Mouse (Mus musculus) bone marrow, adult 2 months (tissue): ENCODE measurements around the gene Serp2.

Experiments
- CTCF ChIP-seq: fragments of 200-500 bp; IDR thresholded peaks from 2 replicates; pipeline ENCODE4 v1.5.1; 2011; ENCODE audit warnings: low read length, control low read depth; ENCODE audit not compliant: control insufficient read depth, insufficient read depth
- POLR2A ChIP-seq: fragments of 200-500 bp; IDR thresholded peaks from 2 replicates; pipeline ENCODE4 v1.6.1; 2011; ENCODE audit warnings: low read depth, mild to moderate bottlenecking, control low read depth, low read length, borderline replicate concordance; ENCODE audit not compliant: control insufficient read depth

DNA sequence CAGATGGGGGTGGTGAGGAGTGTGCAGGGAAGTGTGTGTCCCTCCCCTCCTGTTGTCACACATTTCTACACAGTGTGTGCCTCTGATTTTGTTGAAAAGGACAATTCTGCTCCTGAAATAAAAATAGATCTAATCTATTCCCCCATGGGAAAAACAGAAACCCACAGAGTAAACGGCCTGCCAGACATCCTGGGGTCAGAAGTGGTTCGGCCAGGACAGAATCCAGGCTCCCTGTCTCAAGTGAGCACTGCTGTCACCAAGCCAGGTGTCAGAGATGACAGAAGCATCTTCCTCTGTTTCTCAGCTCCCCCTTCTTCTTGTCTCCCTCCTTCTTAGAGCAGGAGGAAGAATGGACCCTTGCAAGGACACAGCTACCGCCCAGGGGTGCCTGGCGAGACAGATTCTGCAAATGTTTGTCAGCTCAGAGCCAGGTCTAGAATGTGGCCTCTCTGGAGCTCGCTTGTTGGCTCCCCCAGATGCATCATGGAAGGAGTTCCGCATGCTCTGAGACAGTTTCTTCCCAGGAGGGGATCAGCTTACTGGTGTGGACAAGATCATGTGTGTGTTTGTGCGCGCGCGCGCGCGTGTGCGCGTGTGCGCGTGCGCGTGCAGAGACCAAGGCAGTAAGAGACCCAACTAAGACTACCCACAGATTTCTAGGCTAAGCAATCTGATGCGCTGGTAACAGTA is 29.5 kb downstream of the Serp2 start:
- no peak for TF ChIP-seq POLR2A
- TF ChIP-seq CTCF, result no peak
